Mouse (Mus musculus) spleen, adult 2 months (tissue): ENCODE measurements around the gene Fam229b.

ENCODE experiments used
- CTCF ChIP-seq: fragments of 200-500 bp; IDR thresholded peaks from 2 replicates; pipeline ENCODE4 v1.5.1; 2011; ENCODE audit warnings: mild to moderate bottlenecking, inconsistent platforms; ENCODE audit not compliant: insufficient read depth, insufficient read length, insufficient replicate concordance; ENCODE audit errors: extremely low read depth
- POLR2A ChIP-seq: fragments of 200-500 bp; IDR thresholded peaks from 2 replicates; pipeline ENCODE4 v1.6.1; 2011; ENCODE audit warnings: low read depth, low read length, inconsistent platforms

DNA sequence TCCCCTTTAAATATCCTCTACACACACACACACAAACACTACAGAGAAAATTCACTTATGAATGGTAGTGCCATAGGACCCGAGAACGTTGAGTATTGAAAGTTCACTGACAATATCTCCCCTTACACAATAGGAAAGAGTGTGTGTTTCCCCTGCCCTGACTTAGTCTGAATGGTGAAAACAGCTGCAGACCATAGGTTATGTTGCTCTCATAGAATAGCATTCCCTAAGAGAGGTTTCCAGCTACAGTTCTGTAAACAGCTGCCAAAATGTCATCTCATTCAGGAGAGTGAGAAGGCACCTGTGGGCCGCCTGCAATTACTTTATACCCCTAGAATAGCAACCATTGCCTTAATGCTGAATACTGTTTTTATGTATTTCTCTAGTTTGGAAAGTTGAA lies 27.3 kb downstream of the Fam229b start:
- TF ChIP-seq CTCF (no peak), POLR2A (no peak)
